Mouse (Mus musculus): ENCODE results near the gene Hoxa10. TPM values are rescaled to one million over a fixed set of nuclear protein-coding genes. Genes with fewer than 3 reads are reported as not detected.

The Hoxa10 gene
- polyA plus RNA-seq, 1 experiment from 2014 or later, result 0.17 TPM

GRCm38 (mm10) chr6:52241001-52241621 is 457 bp upstream of the Hoxa10 start:
- Histone ChIP-seq H3K4me2 (no peak overlapping the region), H3K36me3 (no peaks in the 10 kb centered on the region), H3K27me3 (peaks cover 98% of the 10 kb centered on the region), H3K4me1 (peaks cover 11% of the 10 kb centered on the region), H3K27ac (no peak overlapping the region), H3K9ac (no peak overlapping the region), H3K9me3 (no peaks in the 10 kb centered on the region), H3K4me3 (no peak overlapping the region)
- WGBS, result 10% methylated on average over 9 of the region's 9 CpGs
- ATAC-seq (ENCODE audit: borderline replicate concordance, extremely low read depth, low FRiP score, low TSS enrichment), result no peak

- no peak overlapping the region for H3K27ac ChIP-seq
Observed at GRCm38 (mm10) chr6:52239625-52240388, 847 bp downstream of the Hoxa10 start.

GRCm38 (mm10) chr6:52238976-52239375 is 1.7 kb downstream of the Hoxa10 start:
- Histone ChIP-seq H3K27ac (no peak overlapping the region), H3K36me3 (no peaks in the 10 kb centered on the region), H3K4me3 (no peak overlapping the region), H3K9me3 (no peaks in the 10 kb centered on the region), H3K4me1 (peaks cover 10% of the 10 kb centered on the region; the same call in 1 of the 2 replicates), H3K27me3 (peaks cover 98% of the 10 kb centered on the region), H3K4me2 (no peak overlapping the region), H3K9ac (no peak overlapping the region)
- WGBS, result 3% methylated on average over 7 of the region's 7 CpGs
- ATAC-seq (ENCODE audit: borderline replicate concordance, extremely low read depth, low FRiP score, low TSS enrichment), result no peak

More at GRCm38 (mm10) chr6:52239625-52240388, 847 bp downstream of the Hoxa10 start:
- peak; percentile 12; the same call in 1 of the 2 replicates for ATAC-seq (ENCODE audit: borderline replicate concordance, extremely low read depth, low FRiP score, low TSS enrichment)
- Histone ChIP-seq H3K4me2 (peak overlapping the region; percentile 36), H3K9ac (no peak overlapping the region), H3K36me3 (no peaks in the 10 kb centered on the region), H3K4me3 (peak overlapping the region; percentile 19; the same call in 1 of the 2 replicates), H3K27me3 (peaks cover 98% of the 10 kb centered on the region), H3K4me1 (peaks cover 3% of the 10 kb centered on the region; the same call in 1 of the 2 replicates), H3K9me3 (no peaks in the 10 kb centered on the region)
- WGBS, result 2% methylated on average over 30 of the region's 30 CpGs

GRCm38 (mm10) chr6:52238155-52238545 is 2.5 kb downstream of the Hoxa10 start:
- no peak overlapping the region for H3K9ac ChIP-seq
- WGBS, result 2% methylated on average over 7 of the region's 7 CpGs
- H3K4me1 ChIP-seq, result peaks cover 12% of the 10 kb centered on the region; the same call in 1 of the 2 replicates
- no peaks in the 10 kb centered on the region for H3K9me3 ChIP-seq
- no peak overlapping the region for H3K27ac ChIP-seq
- no peak for ATAC-seq (ENCODE audit: borderline replicate concordance, extremely low read depth, low FRiP score, low TSS enrichment)
- H3K4me3 ChIP-seq, result no peak overlapping the region
- H3K4me2 ChIP-seq, result no peak overlapping the region
- H3K36me3 ChIP-seq, result no peaks in the 10 kb centered on the region
- peaks cover 98% of the 10 kb centered on the region for H3K27me3 ChIP-seq

GRCm38 (mm10) chr6:52237346-52238154 is 3.1 kb downstream of the Hoxa10 start:
- ATAC-seq (ENCODE audit: borderline replicate concordance, extremely low read depth, low FRiP score, low TSS enrichment), result no peak
- peaks cover 98% of the 10 kb centered on the region for H3K27me3 ChIP-seq
- H3K36me3 ChIP-seq, result no peaks in the 10 kb centered on the region
- H3K9ac ChIP-seq, result no peak overlapping the region
- H3K4me3 ChIP-seq, result no peak overlapping the region
- no peak overlapping the region for H3K4me2 ChIP-seq
- H3K9me3 ChIP-seq, result no peaks in the 10 kb centered on the region
- H3K27ac ChIP-seq, result no peak overlapping the region
- H3K4me1 ChIP-seq, result peaks cover 12% of the 10 kb centered on the region; the same call in 1 of the 2 replicates
- 11% methylated on average over 10 of the region's 10 CpGs for WGBS

DNA sequence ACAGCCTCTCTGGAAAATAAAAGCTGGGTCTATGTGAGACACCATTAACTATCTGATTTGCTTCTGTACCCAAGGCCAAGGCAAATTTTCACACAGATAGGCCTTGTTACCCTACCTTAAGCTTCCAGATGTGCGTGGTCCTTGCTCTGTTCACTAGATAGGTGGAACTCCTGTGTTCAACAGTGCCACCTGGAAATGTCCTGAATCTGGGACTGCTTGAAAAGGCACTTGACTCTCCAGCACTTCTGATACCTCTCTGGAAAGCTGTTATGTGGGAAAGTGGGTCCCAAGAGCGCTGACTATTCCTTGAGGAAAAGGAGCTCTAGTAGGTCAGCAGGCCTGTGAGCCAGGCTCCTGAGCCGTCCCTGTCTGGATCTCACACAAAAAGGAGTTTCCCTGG is 3.8 kb downstream of the Hoxa10 start:
- Histone ChIP-seq H3K9ac (no peak overlapping the region), H3K27ac (no peak overlapping the region), H3K9me3 (no peaks in the 10 kb centered on the region), H3K36me3 (no peaks in the 10 kb centered on the region), H3K27me3 (peaks cover 98% of the 10 kb centered on the region), H3K4me1 (peaks cover 12% of the 10 kb centered on the region; the same call in 1 of the 2 replicates), H3K4me2 (no peak overlapping the region), H3K4me3 (no peak overlapping the region)
- no peak for ATAC-seq (ENCODE audit: borderline replicate concordance, extremely low read depth, low FRiP score, low TSS enrichment)
- 7% methylated on average over 3 of the region's 3 CpGs for WGBS

GRCm38 (mm10) chr6:52235866-52236265 is 4.8 kb downstream of the Hoxa10 start:
- Histone ChIP-seq H3K4me1 (peaks cover 12% of the 10 kb centered on the region; the same call in 1 of the 2 replicates), H3K9me3 (no peaks in the 10 kb centered on the region), H3K4me3 (no peak overlapping the region), H3K9ac (no peak overlapping the region), H3K27me3 (peaks cover 96% of the 10 kb centered on the region), H3K4me2 (no peak overlapping the region), H3K36me3 (no peaks in the 10 kb centered on the region), H3K27ac (no peak overlapping the region)
- ATAC-seq (ENCODE audit: borderline replicate concordance, extremely low read depth, low FRiP score, low TSS enrichment), result no peak
- WGBS, result 21% methylated on average over 6 of the region's 6 CpGs

- WGBS, result 29% methylated on average over 9 of the region's 9 CpGs
- no peak for ATAC-seq (ENCODE audit: borderline replicate concordance, extremely low read depth, low FRiP score, low TSS enrichment)
- H3K9ac ChIP-seq, result no peak overlapping the region
Observed at GRCm38 (mm10) chr6:52235267-52235666, 5.4 kb downstream of the Hoxa10 start.

GRCm38 (mm10) chr6:52234428-52235140 is 6.1 kb downstream of the Hoxa10 start:
- 2% methylated on average over 68 of the region's 68 CpGs for WGBS
- Histone ChIP-seq H3K36me3 (no peaks in the 10 kb centered on the region), H3K4me1 (peaks cover 12% of the 10 kb centered on the region; the same call in 1 of the 2 replicates), H3K9ac (no peak overlapping the region), H3K27me3 (peaks cover 96% of the 10 kb centered on the region), H3K4me3 (no peak overlapping the region), H3K27ac (no peak overlapping the region), H3K4me2 (no peak overlapping the region; the same call in 1 of the 2 replicates), H3K9me3 (no peaks in the 10 kb centered on the region)
- ATAC-seq (ENCODE audit: borderline replicate concordance, extremely low read depth, low FRiP score, low TSS enrichment), result no peak

More at GRCm38 (mm10) chr6:52235267-52235666, 5.4 kb downstream of the Hoxa10 start:
- H3K27ac ChIP-seq, result no peak overlapping the region
- no peak overlapping the region for H3K4me3 ChIP-seq
- H3K9me3 ChIP-seq, result no peaks in the 10 kb centered on the region
- no peaks in the 10 kb centered on the region for H3K36me3 ChIP-seq
- H3K4me1 ChIP-seq, result peaks cover 15% of the 10 kb centered on the region; the same call in 1 of the 2 replicates
- no peak overlapping the region for H3K4me2 ChIP-seq
- peaks cover 96% of the 10 kb centered on the region for H3K27me3 ChIP-seq

GRCm38 (mm10) chr6:52233546-52234427 is 6.9 kb downstream of the Hoxa10 start:
- H3K27me3 ChIP-seq, result peaks cover 97% of the 10 kb centered on the region
- no peak overlapping the region for H3K27ac ChIP-seq
- H3K9ac ChIP-seq, result no peak overlapping the region
- H3K9me3 ChIP-seq, result no peaks in the 10 kb centered on the region
- H3K4me1 ChIP-seq, result peaks cover 12% of the 10 kb centered on the region; the same call in 1 of the 2 replicates
- H3K36me3 ChIP-seq, result no peaks in the 10 kb centered on the region
- 0 out of 2 replicates have a peak, but pooled peaks have one; percentile 53 for ATAC-seq (ENCODE audit: borderline replicate concordance, extremely low read depth, low FRiP score, low TSS enrichment)
- H3K4me3 ChIP-seq, result 0 out of 2 replicates have a peak overlapping the region, but pooled peaks have one; percentile 5
- peak overlapping the region; percentile 14; the same call in 1 of the 2 replicates for H3K4me2 ChIP-seq
- WGBS, result 1% methylated on average over 68 of the region's 70 CpGs
